Mouse (Mus musculus): Measurements from ENCODE around the gene Gm20388.

DNA sequence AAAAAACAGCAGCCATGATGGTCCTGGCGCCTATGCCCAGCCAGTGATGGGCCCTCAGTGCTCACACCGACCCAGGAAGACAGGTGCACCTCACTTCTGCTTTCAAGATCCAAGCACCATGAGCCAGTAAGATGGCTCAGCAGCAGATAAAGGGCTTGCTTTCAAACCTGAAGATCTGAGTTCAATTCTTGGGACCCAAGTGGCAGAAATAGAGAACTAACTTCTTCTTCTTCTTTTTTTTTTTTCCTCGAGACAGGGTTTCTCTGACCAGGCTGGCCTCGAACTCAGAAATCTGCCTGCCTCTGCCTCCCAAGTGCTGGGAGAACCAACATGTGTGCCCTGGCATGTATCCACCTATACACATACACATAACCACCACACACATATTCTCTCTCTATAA is 3509.1 kb downstream of the Gm20388 start:
- TF ChIP-seq CTCF (IDR thresholded peaks at IDR 0.05; ENCODE audit: control insufficient read depth, insufficient read depth, low read length) (no peak), POLR2A (IDR thresholded peaks at IDR 0.05; ENCODE audit: borderline replicate concordance, control insufficient read depth, low read depth, low read length) (no peak)

Data from bone marrow, adult 2 months (tissue).